Mouse (Mus musculus): Measurements from ENCODE around the gene Rbm4b. TPM values are rescaled to one million over a fixed set of nuclear protein-coding genes. Genes with fewer than 3 reads are reported as not detected.

Rbm4b gene
- polyA plus RNA-seq (2014; fragmentation: Nextera tagmentation; extraction: Ambion mirVana) = 176 and 190 TPM in 2 replicates

GRCm38 (mm10) chr19:4756193-4756911 lies at the start of gene Rbm4b:
TSS of gene Rbm4b (plus strand) at chr19:4756497.
- DNase-seq (peak; percentile 100), ATAC-seq (ENCODE audit: low FRiP score, low TSS enrichment) (peak; percentile 98)
- H3K36me3 ChIP-seq (ENCODE audit: control insufficient read depth, insufficient read depth, low read length) = peaks cover 43% of the 10 kb centered on the region

GRCm38 (mm10) chr19:4708765-4709164 lies 47.5 kb upstream of the Rbm4b start:
- 82% methylated on average over 10 of the region's 10 CpGs for WGBS
- Histone ChIP-seq H3K27ac (replicated peaks; ENCODE audit: low read depth, low read length) (no peak overlapping the region), H3K27me3 (ENCODE audit: control insufficient read depth, insufficient read depth, low read length) (no peaks in the 10 kb centered on the region), H3K36me3 (ENCODE audit: control insufficient read depth, insufficient read depth, low read length) (no peaks in the 10 kb centered on the region), H3K4me1 (ENCODE audit: control insufficient read depth, insufficient read depth, low read length) (peaks cover 19% of the 10 kb centered on the region), H3K9me3 (ENCODE audit: control insufficient read depth, low read length) (no peaks in the 10 kb centered on the region), H3K4me2 (ENCODE audit: low read length) (no peak overlapping the region), H3K4me3 (replicated peaks; ENCODE audit: low read depth, low read length) (no peak overlapping the region), H3K9ac (replicated peaks; ENCODE audit: low read length) (no peak overlapping the region)
- DNase-seq = no peak
- ATAC-seq (ENCODE audit: low FRiP score, low TSS enrichment) = no peak

More at GRCm38 (mm10) chr19:4756193-4756911, at the start of gene Rbm4b:
- under 1% methylated on average over 65 of the region's 65 CpGs for WGBS
- H3K4me1 ChIP-seq (ENCODE audit: control insufficient read depth, insufficient read depth, low read length) = peaks cover 33% of the 10 kb centered on the region
- H3K4me3 ChIP-seq (replicated peaks; ENCODE audit: low read depth, low read length) = peak within 1 kb of the TSS; percentile 74
- H3K9me3 ChIP-seq (ENCODE audit: control insufficient read depth, low read length) = no peaks in the 10 kb centered on the region
- H3K27ac ChIP-seq (replicated peaks; ENCODE audit: low read depth, low read length) = peak within 1 kb of the TSS; percentile 98
- peak within 1 kb of the TSS; percentile 86 for H3K9ac ChIP-seq (replicated peaks; ENCODE audit: low read length)
- no peaks in the 10 kb centered on the region for H3K27me3 ChIP-seq (ENCODE audit: control insufficient read depth, insufficient read depth, low read length)
- H3K4me2 ChIP-seq (ENCODE audit: low read length) = peak within 1 kb of the TSS; percentile 93

- peaks cover 33% of the 10 kb centered on the region for H3K4me1 ChIP-seq (ENCODE audit: control insufficient read depth, insufficient read depth, low read length)
- WGBS = 4% methylated on average over 13 of the region's 13 CpGs
- ATAC-seq (ENCODE audit: low FRiP score, low TSS enrichment) (peak; percentile 12; the same call in 1 of the 2 replicates), DNase-seq (peak; percentile 76)
- H3K27ac ChIP-seq (replicated peaks; ENCODE audit: low read depth, low read length) = peak within 1 kb of the TSS; percentile 96
- no peaks in the 10 kb centered on the region for H3K9me3 ChIP-seq (ENCODE audit: control insufficient read depth, low read length)
- H3K27me3 ChIP-seq (ENCODE audit: control insufficient read depth, insufficient read depth, low read length) = no peaks in the 10 kb centered on the region
- H3K9ac ChIP-seq (replicated peaks; ENCODE audit: low read length) = peak within 1 kb of the TSS; percentile 94
- peak within 1 kb of the TSS; percentile 63 for H3K4me2 ChIP-seq (ENCODE audit: low read length)
- H3K36me3 ChIP-seq (ENCODE audit: control insufficient read depth, insufficient read depth, low read length) = no peaks in the 10 kb centered on the region
- H3K4me3 ChIP-seq (replicated peaks; ENCODE audit: low read depth, low read length) = peak within 1 kb of the TSS; percentile 68
These were observed 45.1 kb upstream of the Rbm4b start, which contains the start of gene Sptbn2 for GRCm38 (mm10) chr19:4711098-4711600. TSS of gene Sptbn2 (plus strand) at chr19:4711167.

GRCm38 (mm10) chr19:4711601-4712155 lies 44.6 kb upstream of the Rbm4b start:
- H3K9ac ChIP-seq (replicated peaks; ENCODE audit: low read length) = peak overlapping the region; percentile 94
- under 1% methylated on average over 60 of the region's 65 CpGs for WGBS
- ATAC-seq (ENCODE audit: low FRiP score, low TSS enrichment) (peak; percentile 88), DNase-seq (peak; percentile 90)
- peak overlapping the region; percentile 96 for H3K27ac ChIP-seq (replicated peaks; ENCODE audit: low read depth, low read length)
- peak overlapping the region; percentile 63 for H3K4me2 ChIP-seq (ENCODE audit: low read length)
- H3K9me3 ChIP-seq (ENCODE audit: control insufficient read depth, low read length) = no peaks in the 10 kb centered on the region
- peak overlapping the region; percentile 68 for H3K4me3 ChIP-seq (replicated peaks; ENCODE audit: low read depth, low read length)
- no peaks in the 10 kb centered on the region for H3K27me3 ChIP-seq (ENCODE audit: control insufficient read depth, insufficient read depth, low read length)
- peaks cover 33% of the 10 kb centered on the region for H3K4me1 ChIP-seq (ENCODE audit: control insufficient read depth, insufficient read depth, low read length)
- no peaks in the 10 kb centered on the region for H3K36me3 ChIP-seq (ENCODE audit: control insufficient read depth, insufficient read depth, low read length)

GRCm38 (mm10) chr19:4712156-4712780 lies 44.0 kb upstream of the Rbm4b start:
- Histone ChIP-seq H3K9ac (replicated peaks; ENCODE audit: low read length) (peak overlapping the region; percentile 94), H3K27ac (replicated peaks; ENCODE audit: low read depth, low read length) (peak overlapping the region; percentile 96), H3K27me3 (ENCODE audit: control insufficient read depth, insufficient read depth, low read length) (no peaks in the 10 kb centered on the region), H3K4me3 (replicated peaks; ENCODE audit: low read depth, low read length) (peak overlapping the region; percentile 68), H3K9me3 (ENCODE audit: control insufficient read depth, low read length) (no peaks in the 10 kb centered on the region), H3K36me3 (ENCODE audit: control insufficient read depth, insufficient read depth, low read length) (no peaks in the 10 kb centered on the region), H3K4me2 (ENCODE audit: low read length) (peak overlapping the region; percentile 63), H3K4me1 (ENCODE audit: control insufficient read depth, insufficient read depth, low read length) (peaks cover 33% of the 10 kb centered on the region)
- DNase-seq (peak; percentile 67), ATAC-seq (ENCODE audit: low FRiP score, low TSS enrichment) (peak; percentile 78)
- WGBS = under 1% methylated on average over 59 of the region's 60 CpGs

GRCm38 (mm10) chr19:4712781-4713526 lies 43.3 kb upstream of the Rbm4b start:
- Histone ChIP-seq H3K9me3 (ENCODE audit: control insufficient read depth, low read length) (no peaks in the 10 kb centered on the region), H3K9ac (replicated peaks; ENCODE audit: low read length) (peak overlapping the region; percentile 94), H3K27me3 (ENCODE audit: control insufficient read depth, insufficient read depth, low read length) (no peaks in the 10 kb centered on the region), H3K4me3 (replicated peaks; ENCODE audit: low read depth, low read length) (peak overlapping the region; percentile 68), H3K36me3 (ENCODE audit: control insufficient read depth, insufficient read depth, low read length) (0 out of 2 replicates have a peak, but pooled peaks cover 2% of the 10 kb centered on the region), H3K27ac (replicated peaks; ENCODE audit: low read depth, low read length) (peak overlapping the region; percentile 96), H3K4me2 (ENCODE audit: low read length) (peak overlapping the region; percentile 63), H3K4me1 (ENCODE audit: control insufficient read depth, insufficient read depth, low read length) (peaks cover 33% of the 10 kb centered on the region)
- no peak for DNase-seq
- 23% methylated on average over 13 of the region's 13 CpGs for WGBS
- no peak for ATAC-seq (ENCODE audit: low FRiP score, low TSS enrichment)

GRCm38 (mm10) chr19:4713886-4714285 lies 42.4 kb upstream of the Rbm4b start:
- H3K36me3 ChIP-seq (ENCODE audit: control insufficient read depth, insufficient read depth, low read length) = peaks cover 7% of the 10 kb centered on the region
- DNase-seq (no peak), ATAC-seq (ENCODE audit: low FRiP score, low TSS enrichment) (no peak)
- H3K4me3 ChIP-seq (replicated peaks; ENCODE audit: low read depth, low read length) = peak overlapping the region; percentile 68
- H3K9me3 ChIP-seq (ENCODE audit: control insufficient read depth, low read length) = no peaks in the 10 kb centered on the region
- peaks cover 33% of the 10 kb centered on the region for H3K4me1 ChIP-seq (ENCODE audit: control insufficient read depth, insufficient read depth, low read length)
- peak overlapping the region; percentile 63 for H3K4me2 ChIP-seq (ENCODE audit: low read length)
- H3K9ac ChIP-seq (replicated peaks; ENCODE audit: low read length) = peak overlapping the region; percentile 94; the same call in 1 of the 2 replicates
- H3K27ac ChIP-seq (replicated peaks; ENCODE audit: low read depth, low read length) = no peak overlapping the region
- no peaks in the 10 kb centered on the region for H3K27me3 ChIP-seq (ENCODE audit: control insufficient read depth, insufficient read depth, low read length)
- 48% methylated on average over 3 of the region's 3 CpGs for WGBS

GRCm38 (mm10) chr19:4716756-4717155 lies 39.5 kb upstream of the Rbm4b start:
- H3K9me3 ChIP-seq (ENCODE audit: control insufficient read depth, low read length) = no peaks in the 10 kb centered on the region
- H3K4me2 ChIP-seq (ENCODE audit: low read length) = no peak overlapping the region
- H3K27me3 ChIP-seq (ENCODE audit: control insufficient read depth, insufficient read depth, low read length) = no peaks in the 10 kb centered on the region
- H3K4me3 ChIP-seq (replicated peaks; ENCODE audit: low read depth, low read length) = no peak overlapping the region
- DNase-seq (no peak), ATAC-seq (ENCODE audit: low FRiP score, low TSS enrichment) (no peak)
- no peak overlapping the region for H3K9ac ChIP-seq (replicated peaks; ENCODE audit: low read length)
- WGBS = 97% methylated on average over 14 of the region's 14 CpGs
- H3K36me3 ChIP-seq (ENCODE audit: control insufficient read depth, insufficient read depth, low read length) = peaks cover 34% of the 10 kb centered on the region
- H3K27ac ChIP-seq (replicated peaks; ENCODE audit: low read depth, low read length) = no peak overlapping the region
- H3K4me1 ChIP-seq (ENCODE audit: control insufficient read depth, insufficient read depth, low read length) = peaks cover 19% of the 10 kb centered on the region

All from midbrain, embryonic 14.5 days (tissue).